Mouse (Mus musculus) small intestine, adult 2 months (tissue): ENCODE data around the gene Cblb.

Experiments
- CTCF ChIP-seq: fragments of 200-500 bp; IDR thresholded peaks from 2 replicates; pipeline ENCODE4 v1.5.1; 2012; ENCODE audit warnings: low read depth, mild to moderate bottlenecking, control low read depth, inconsistent platforms, low read length, moderate library complexity, mixed read lengths; ENCODE audit not compliant: insufficient replicate concordance, insufficient read length; ENCODE audit errors: extremely low read depth
- POLR2A ChIP-seq: fragments of 200-500 bp; IDR thresholded peaks from 2 replicates; pipeline ENCODE4 v1.6.1; 2012; ENCODE audit warnings: low read depth, mild to moderate bottlenecking, control low read depth, inconsistent platforms, low read length, moderate library complexity

DNA sequence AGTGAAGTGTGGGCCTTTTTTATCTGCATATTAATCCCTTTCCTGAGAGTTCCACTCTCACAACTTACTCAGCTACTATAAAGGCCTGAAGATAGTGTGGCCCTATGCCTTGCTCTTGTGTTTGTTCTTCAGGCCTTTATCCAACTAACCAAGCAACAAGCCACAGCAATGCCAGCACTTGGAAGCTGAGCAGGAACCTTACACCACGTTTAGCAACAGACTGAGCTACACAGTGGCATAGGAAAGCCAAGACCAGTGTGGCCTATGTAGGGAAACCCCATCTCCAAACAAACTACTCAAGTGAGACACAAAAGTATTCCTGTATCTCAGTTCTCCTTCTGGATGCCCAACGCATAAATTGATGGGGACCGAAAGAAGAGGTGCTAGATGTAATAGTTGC is 163.8 kb downstream of the Cblb start:
- TF ChIP-seq CTCF (no peak), POLR2A (no peak)
